Mouse (Mus musculus): ENCODE results near the gene Prpsap1.
A peak's percentile ranks its signal among the peaks of the same experiment; 100 is the strongest.

Gene Prpsap1

GRCm38 (mm10) chr11:116493795-116494252 lies at the start of gene Prpsap1:
Gene Prpsap1 (minus strand): TSS chr11:116494202.
- peak; percentile 79 for DNase-seq (ENCODE audit: low read depth, low spot score)

- DNase-seq (ENCODE audit: low read depth, low spot score) = peak; percentile 67
Observed at GRCm38 (mm10) chr11:116543110-116543509, 49.1 kb upstream of the Prpsap1 start.

GRCm38 (mm10) chr11:116541183-116541582 lies 47.2 kb upstream of the Prpsap1 start:
- DNase-seq (ENCODE audit: low read depth, low spot score) = no peak

GRCm38 (mm10) chr11:116538142-116538735 lies 44.2 kb upstream of the Prpsap1 start:
- DNase-seq (ENCODE audit: low read depth, low spot score) = no peak

GRCm38 (mm10) chr11:116537388-116537787 lies 43.4 kb upstream of the Prpsap1 start:
- no peak for DNase-seq (ENCODE audit: low read depth, low spot score)

- DNase-seq (ENCODE audit: low read depth, low spot score) = no peak
Observed at GRCm38 (mm10) chr11:116536685-116537084, 42.7 kb upstream of the Prpsap1 start.

GRCm38 (mm10) chr11:116534154-116534865 lies 40.3 kb upstream of the Prpsap1 start:
- DNase-seq (ENCODE audit: low read depth, low spot score) = peak; percentile 93

- DNase-seq (ENCODE audit: low read depth, low spot score) = peak; percentile 60
Observed at GRCm38 (mm10) chr11:116533341-116534153, 39.5 kb upstream of the Prpsap1 start.

- DNase-seq (ENCODE audit: low read depth, low spot score) = peak; percentile 74
Observed at GRCm38 (mm10) chr11:116532810-116533338, 38.9 kb upstream of the Prpsap1 start.

- DNase-seq (ENCODE audit: low read depth, low spot score) = peak; percentile 40
Observed at GRCm38 (mm10) chr11:116532262-116532809, 38.3 kb upstream of the Prpsap1 start.

GRCm38 (mm10) chr11:116531371-116532191 lies 37.6 kb upstream of the Prpsap1 start:
- DNase-seq (ENCODE audit: low read depth, low spot score) = peak; percentile 19

GRCm38 (mm10) chr11:116530187-116531147 lies 36.5 kb upstream of the Prpsap1 start, which contains the start of gene Sphk1:
Gene Sphk1 (plus strand): TSS chr11:116530925.
- no peak for DNase-seq (ENCODE audit: low read depth, low spot score)

- DNase-seq (ENCODE audit: low read depth, low spot score) = no peak
Observed at GRCm38 (mm10) chr11:116528636-116529320, 34.8 kb upstream of the Prpsap1 start.

- DNase-seq (ENCODE audit: low read depth, low spot score) = peak; percentile 93
Observed at GRCm38 (mm10) chr11:116523699-116524189, 29.7 kb upstream of the Prpsap1 start.

- DNase-seq (ENCODE audit: low read depth, low spot score) = peak; percentile 80
Observed at GRCm38 (mm10) chr11:116522886-116523698, 29.1 kb upstream of the Prpsap1 start.

- DNase-seq (ENCODE audit: low read depth, low spot score) = peak; percentile 60
Observed at GRCm38 (mm10) chr11:116522046-116522445, 28.0 kb upstream of the Prpsap1 start.

GRCm38 (mm10) chr11:116521143-116521542 lies 27.1 kb upstream of the Prpsap1 start:
- DNase-seq (ENCODE audit: low read depth, low spot score) = peak; percentile 65

GRCm38 (mm10) chr11:116518482-116518881 lies 24.5 kb upstream of the Prpsap1 start:
- peak; percentile 74 for DNase-seq (ENCODE audit: low read depth, low spot score)

Measured in 3T3-L1 (cell line).